Mouse (Mus musculus) bone marrow macrophage, adult 2 months (primary cell): ENCODE data around the gene Fbxo17. TPM values are rescaled to one million over a fixed set of nuclear protein-coding genes. Genes with fewer than 3 reads are reported as not detected.

Experiments
- H3K27ac ChIP-seq: 2 replicates; pipeline ENCODE4 v1.5.1; 2012; ENCODE audit warnings: low read depth, low read length; ENCODE audit not compliant: insufficient read depth
- H3K4me1 ChIP-seq: 2 replicates; pipeline ENCODE4 v1.6.1; 2012; ENCODE audit warnings: low read length; ENCODE audit not compliant: control insufficient read depth, insufficient read depth
- H3K4me3 ChIP-seq: 2 replicates; pipeline ENCODE4 v1.5.1; 2012; ENCODE audit warnings: mild to moderate bottlenecking, low read length, moderate library complexity; ENCODE audit not compliant: insufficient read depth
- CTCF ChIP-seq: IDR thresholded peaks from 2 replicates; pipeline ENCODE4 v1.5.1; 2012; ENCODE audit warnings: low read depth, mild to moderate bottlenecking, low read length, moderate library complexity
- POLR2A ChIP-seq: IDR thresholded peaks from 2 replicates; pipeline ENCODE4 v1.6.1; 2012; ENCODE audit warnings: mild to moderate bottlenecking, low read depth, low read length, borderline replicate concordance
- polyA plus RNA-seq: library from polyadenylated mRNA; stranded (reverse); fragments of >200 nt; gene quantifications from 2 replicates; pipeline ENCODE4 v1.2.4, GENCODE M21; 2012; ENCODE audit not compliant: missing spikeins, insufficient read depth, insufficient read length

The Fbxo17 gene
- polyA plus RNA-seq, 1 experiment = 0.47 TPM

DNA sequence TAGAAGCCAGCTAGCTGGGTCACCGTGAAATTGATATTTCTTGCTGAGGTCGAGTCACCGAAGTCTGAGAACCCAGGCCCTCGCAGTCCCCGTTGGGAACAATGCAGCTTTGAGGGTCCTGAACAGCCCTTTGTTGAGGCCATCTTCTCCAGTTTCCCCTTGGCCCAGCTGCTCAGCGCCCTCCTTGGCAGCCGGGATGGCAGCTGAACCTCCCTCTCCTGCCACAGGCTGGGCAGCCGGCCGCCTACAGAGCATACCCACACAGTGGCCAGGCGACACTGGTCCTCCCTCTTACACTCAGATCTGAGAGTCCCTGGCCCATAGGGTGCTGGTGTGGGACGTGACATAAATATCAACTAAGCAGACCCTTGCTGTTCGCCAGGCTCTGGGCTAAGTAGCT lies 57.6 kb downstream of the Fbxo17 start:
- Histone ChIP-seq H3K4me3 (no peak overlapping the region), H3K27ac (no peak overlapping the region), H3K4me1 (no peaks in the 10 kb centered on the region)
- no peak for TF ChIP-seq CTCF
- TF ChIP-seq POLR2A = no peak

DNA sequence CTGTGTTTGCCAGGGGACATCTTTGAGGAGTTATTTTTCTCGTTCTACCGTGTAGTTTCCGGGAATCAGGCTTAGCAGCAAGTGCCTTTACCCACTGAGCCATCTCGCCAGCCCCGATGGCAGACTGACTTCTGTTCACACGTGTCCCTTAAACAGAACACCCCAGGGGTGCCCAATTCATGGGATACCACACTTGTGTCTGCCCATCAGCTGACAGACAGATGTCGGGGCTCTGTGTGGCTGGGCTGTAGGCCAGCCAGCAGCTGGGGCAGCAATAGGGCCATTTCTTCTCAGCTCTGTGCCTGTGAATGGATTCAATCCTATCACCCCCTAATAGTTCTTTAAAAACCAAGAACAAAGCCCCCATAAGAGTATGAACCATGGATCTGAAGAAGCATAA lies 58.5 kb downstream of the Fbxo17 start:
- Histone ChIP-seq H3K4me3 (no peak overlapping the region), H3K4me1 (no peaks in the 10 kb centered on the region; the same call in 1 of the 2 replicates), H3K27ac (no peak overlapping the region)
- no peak for TF ChIP-seq CTCF
- no peak for TF ChIP-seq POLR2A

DNA sequence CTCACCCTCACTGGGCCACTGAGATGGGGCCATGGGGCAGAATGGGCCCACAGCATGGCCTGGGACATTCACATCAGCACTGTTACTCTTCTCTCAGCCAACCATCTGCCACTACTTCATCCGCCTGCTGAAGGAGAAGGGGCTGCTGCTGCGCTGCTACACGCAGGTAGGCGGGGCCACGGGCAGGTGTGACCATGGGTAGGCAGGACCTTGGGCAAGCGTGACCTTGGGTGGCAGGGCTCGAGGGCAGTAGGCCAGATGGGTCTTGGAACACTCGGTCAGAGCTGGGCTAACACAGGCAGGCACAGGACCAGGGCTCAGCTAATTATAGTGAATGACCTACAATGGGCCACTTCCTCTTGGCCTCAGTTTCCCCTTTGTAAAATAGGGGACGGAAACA lies 62.2 kb downstream of the Fbxo17 start:
- Histone ChIP-seq H3K27ac (no peak overlapping the region), H3K4me3 (no peak overlapping the region), H3K4me1 (peaks cover 19% of the 10 kb centered on the region)
- no peak for TF ChIP-seq CTCF
- no peak for TF ChIP-seq POLR2A

DNA sequence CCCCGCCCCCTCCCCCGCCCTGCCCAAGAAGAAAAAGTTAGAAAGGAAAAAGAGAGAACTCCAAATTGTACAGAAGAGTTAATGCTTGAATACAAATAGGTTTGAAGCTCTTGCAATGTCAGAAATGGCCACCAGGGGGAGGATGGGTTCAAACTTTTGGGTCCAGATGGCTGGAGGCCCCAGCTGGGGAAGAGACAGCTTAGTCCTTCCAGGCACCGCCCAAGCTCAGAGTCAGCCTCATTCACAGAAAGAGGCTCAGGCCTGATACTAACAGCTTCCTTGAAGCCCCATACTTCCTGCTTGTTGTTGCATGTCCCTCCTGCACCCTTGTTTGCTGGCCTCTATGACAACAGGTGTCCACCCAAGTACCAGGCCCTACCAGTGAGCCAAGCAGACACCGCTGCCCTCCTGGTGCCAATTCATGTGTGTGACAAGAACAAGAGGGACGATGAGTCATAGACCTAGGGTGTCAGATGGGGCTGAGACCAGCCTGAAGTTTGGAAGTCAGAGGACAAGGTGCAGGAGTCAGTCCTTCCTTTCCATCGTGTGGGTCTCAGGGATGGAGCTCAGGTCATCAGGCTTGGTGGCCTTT lies 63.6 kb downstream of the Fbxo17 start:
- peak overlapping the region; percentile 89 for H3K27ac ChIP-seq
- TF ChIP-seq POLR2A = no peak
- TF ChIP-seq CTCF = peak; percentile 60
- H3K4me3 ChIP-seq = 0 out of 2 replicates have a peak overlapping the region, but pooled peaks have one; percentile 7
- peaks cover 19% of the 10 kb centered on the region for H3K4me1 ChIP-seq

DNA sequence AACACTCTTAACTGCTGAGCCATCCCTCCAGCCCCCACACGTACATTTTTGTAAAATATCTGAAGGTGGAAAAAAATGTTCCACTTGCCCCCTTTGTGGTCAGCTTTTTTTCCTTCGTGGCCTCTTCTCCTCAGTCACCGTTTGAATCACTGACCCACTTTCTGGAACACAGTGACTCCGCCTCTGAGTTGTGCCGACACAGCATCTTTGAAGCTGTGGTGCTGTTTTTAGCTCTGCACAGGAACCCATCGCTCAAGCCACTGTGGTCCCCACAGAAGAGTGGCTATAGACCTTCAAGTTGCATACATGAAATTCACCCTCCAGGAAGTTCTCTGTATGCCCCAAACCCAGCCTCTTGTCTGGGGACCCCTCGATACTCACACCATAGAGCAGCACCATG lies 64.3 kb downstream of the Fbxo17 start:
- peak overlapping the region; percentile 89 for H3K27ac ChIP-seq
- TF ChIP-seq CTCF (no peak), POLR2A (no peak)
- peaks cover 19% of the 10 kb centered on the region for H3K4me1 ChIP-seq
- 0 out of 2 replicates have a peak overlapping the region, but pooled peaks have one; percentile 7 for H3K4me3 ChIP-seq

DNA sequence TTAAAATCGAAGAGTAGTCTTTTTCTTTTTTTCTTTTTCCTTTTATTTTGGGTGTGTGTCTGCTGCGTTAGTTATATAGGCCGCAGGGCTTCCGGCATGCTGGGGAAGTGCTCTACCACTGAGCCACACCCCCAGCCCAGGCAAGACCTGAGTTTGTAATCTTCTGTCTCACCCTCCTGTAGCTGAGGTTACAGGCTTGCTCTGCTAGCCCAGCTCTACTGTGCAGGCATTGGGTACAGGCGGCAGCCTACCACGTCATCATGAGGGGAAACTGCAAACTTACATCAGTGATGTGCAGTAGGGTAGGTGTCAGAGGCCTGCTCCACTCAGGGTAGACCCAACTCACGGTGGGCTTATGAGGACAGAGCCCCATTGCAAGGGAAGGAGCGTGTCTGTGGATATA lies 64.7 kb downstream of the Fbxo17 start:
- Histone ChIP-seq H3K4me3 (no peak overlapping the region), H3K27ac (peak overlapping the region; percentile 89), H3K4me1 (peaks cover 19% of the 10 kb centered on the region)
- TF ChIP-seq POLR2A (no peak), CTCF (no peak)

DNA sequence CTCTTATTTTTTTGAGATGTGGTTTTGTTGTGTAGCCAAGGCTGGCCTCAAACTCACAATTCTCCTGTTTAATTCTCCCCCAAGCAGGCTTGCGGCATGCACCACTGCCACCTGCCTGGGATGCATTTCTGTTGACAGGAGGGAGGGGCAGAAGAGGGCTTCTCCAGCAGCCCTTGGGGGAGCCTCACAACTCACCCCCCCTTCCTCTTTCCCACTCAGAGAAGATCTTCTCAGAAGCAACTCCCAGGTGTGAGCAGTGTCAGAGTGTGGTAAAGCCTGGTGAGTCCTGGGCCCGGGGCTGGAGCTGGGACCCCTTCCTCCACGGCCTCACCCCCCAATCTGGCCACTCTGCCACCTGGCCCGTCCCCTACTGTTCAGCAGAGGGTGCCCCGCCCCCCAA lies 68.6 kb downstream of the Fbxo17 start:
- no peak overlapping the region for H3K27ac ChIP-seq
- H3K4me3 ChIP-seq = no peak overlapping the region
- TF ChIP-seq CTCF (no peak), POLR2A (no peak)
- peaks cover 29% of the 10 kb centered on the region for H3K4me1 ChIP-seq

Other genes starting within 250 kb of the Fbxo17 start
- not detected in 2 replicates for gene Ifnl2, start 206.3 kb upstream of the Fbxo17 start, polyA plus RNA-seq
- not detected in 2 replicates for gene Ifnl3, start 194.0 kb upstream of the Fbxo17 start, polyA plus RNA-seq
- not detected in 2 replicates for gene Sycn, start 175.9 kb upstream of the Fbxo17 start, polyA plus RNA-seq
- not detected in 2 replicates for gene Nccrp1, start 169.6 kb upstream of the Fbxo17 start, polyA plus RNA-seq
- 39.4 and 47.4 TPM in 2 replicates for gene Samd4b, start 118.7 kb upstream of the Fbxo17 start, polyA plus RNA-seq
- gene Pak4, start 118.6 kb upstream of the Fbxo17 start, polyA plus RNA-seq = 10.7 and 11.7 TPM in 2 replicates
- not detected in 2 replicates for gene Acp7, start 85.5 kb upstream of the Fbxo17 start, polyA plus RNA-seq
- gene Fbxo27, start 24.0 kb upstream of the Fbxo17 start, polyA plus RNA-seq = not detected in 2 replicates
- gene Mrps12, start 25.0 kb downstream of the Fbxo17 start, polyA plus RNA-seq = 39.5 and 50.6 TPM in 2 replicates
- 7.2 and 8.2 TPM in 2 replicates for gene Sars2, start 25.2 kb downstream of the Fbxo17 start, polyA plus RNA-seq
- gene Ccer2, start 39.4 kb downstream of the Fbxo17 start, polyA plus RNA-seq = not detected in 2 replicates
- gene Sirt2, start 49.9 kb downstream of the Fbxo17 start, polyA plus RNA-seq = 190 and 192 TPM in 2 replicates
- 32.1 and 33.4 TPM in 2 replicates for gene Nfkbib, start 50.7 kb downstream of the Fbxo17 start, polyA plus RNA-seq
- 33.3 and 36.4 TPM in 2 replicates for gene Rinl, start 72.2 kb downstream of the Fbxo17 start, polyA plus RNA-seq
- gene Hnrnpl, start 91.7 kb downstream of the Fbxo17 start, polyA plus RNA-seq = 252 and 256 TPM in 2 replicates
- 85.7 and 96.1 TPM in 2 replicates for gene Ech1, start 108.4 kb downstream of the Fbxo17 start, polyA plus RNA-seq
- gene Lgals4, start 117.0 kb downstream of the Fbxo17 start, polyA plus RNA-seq = 1.9 and 2.8 TPM in 2 replicates
- gene Lgals7, start 147.0 kb downstream of the Fbxo17 start, polyA plus RNA-seq = not detected in 2 replicates
- gene Capn12, start 164.6 kb downstream of the Fbxo17 start, polyA plus RNA-seq = not detected in 2 replicates
- 92.7 and 105 TPM in 2 replicates for gene Actn4, start 245.5 kb downstream of the Fbxo17 start, polyA plus RNA-seq